Mouse (Mus musculus): ENCODE data around the gene Hsd3b5. TPM values are rescaled to one million over a fixed set of nuclear protein-coding genes. Genes with fewer than 3 reads are reported as not detected.

The Hsd3b5 gene
- polyA plus RNA-seq, 2 experiments, result not detected

Other genes with a start within 250 kb of the Hsd3b5 start
- 6.4 and 7.7 TPM in 2 replicates for gene Zfp697, start 247.8 kb downstream of the Hsd3b5 start, polyA plus RNA-seq (2012; rRNA removed)
- 8.6 and 8.9 TPM in 2 replicates for gene Zfp697, start 247.8 kb downstream of the Hsd3b5 start, polyA plus RNA-seq (2014; fragmentation: Nextera tagmentation; extraction: Ambion mirVana)
- gene Gm4450, start 173.1 kb downstream of the Hsd3b5 start, polyA plus RNA-seq (2012; rRNA removed), result not detected in 2 replicates
- gene Gm4450, start 173.1 kb downstream of the Hsd3b5 start, polyA plus RNA-seq (2014; fragmentation: Nextera tagmentation; extraction: Ambion mirVana), result not detected in 2 replicates
- not detected in 2 replicates for gene Hsd3b4, start 119.7 kb downstream of the Hsd3b5 start, polyA plus RNA-seq (2012; rRNA removed)
- gene Hsd3b4, start 119.7 kb downstream of the Hsd3b5 start, polyA plus RNA-seq (2014; fragmentation: Nextera tagmentation; extraction: Ambion mirVana), result not detected in 2 replicates
- gene Gm10681, start 41.4 kb downstream of the Hsd3b5 start, polyA plus RNA-seq (2012; rRNA removed), result not detected in 2 replicates
- not detected in 2 replicates for gene Gm10681, start 41.4 kb downstream of the Hsd3b5 start, polyA plus RNA-seq (2014; fragmentation: Nextera tagmentation; extraction: Ambion mirVana)
- gene Hsd3b2, start 94.3 kb upstream of the Hsd3b5 start, polyA plus RNA-seq (2012; rRNA removed), result not detected in 2 replicates
- not detected in 2 replicates for gene Hsd3b2, start 94.3 kb upstream of the Hsd3b5 start, polyA plus RNA-seq (2014; fragmentation: Nextera tagmentation; extraction: Ambion mirVana)
- gene Hsd3b3, start 132.9 kb upstream of the Hsd3b5 start, polyA plus RNA-seq (2012; rRNA removed), result 0.04 TPM in 1 of 2 replicates, not detected in the other
- gene Hsd3b3, start 132.9 kb upstream of the Hsd3b5 start, polyA plus RNA-seq (2014; fragmentation: Nextera tagmentation; extraction: Ambion mirVana), result 0.12 TPM in 1 of 2 replicates, not detected in the other
- gene Hsd3b6, start 184.2 kb upstream of the Hsd3b5 start, polyA plus RNA-seq (2012; rRNA removed), result 0.91 and 1.4 TPM in 2 replicates
- 2.0 and 3.6 TPM in 2 replicates for gene Hsd3b6, start 184.2 kb upstream of the Hsd3b5 start, polyA plus RNA-seq (2014; fragmentation: Nextera tagmentation; extraction: Ambion mirVana)
- 0.04 and 0.12 TPM in 2 replicates for gene Hsd3b1, start 229.5 kb upstream of the Hsd3b5 start, polyA plus RNA-seq (2012; rRNA removed)
- not detected in 2 replicates for gene Hsd3b1, start 229.5 kb upstream of the Hsd3b5 start, polyA plus RNA-seq (2014; fragmentation: Nextera tagmentation; extraction: Ambion mirVana)

All from limb, embryonic 14.5 days (tissue).